Mouse (Mus musculus) CH12.LX (cell line): Measurements from ENCODE around the gene Caskin1. TPM values are rescaled to one million over a fixed set of nuclear protein-coding genes. Genes with fewer than 3 reads are reported as not detected.
A peak's percentile ranks its signal among the peaks of the same experiment; 100 is the strongest.

Experiments
- DNase-seq: peaks from one replicate; pipeline ENCODE4 v3.0.0-alpha.2; 2013; ENCODE audit errors: extremely low read depth
- H3K27ac ChIP-seq: 2 replicates; pipeline ENCODE4 v1.5.1; 2012; ENCODE audit warnings: low read depth, mild to moderate bottlenecking, control low read depth, moderate library complexity; ENCODE audit not compliant: insufficient read depth
- H3K27me3 ChIP-seq: replicated peaks from 2 replicates; pipeline ENCODE3; 2012; ENCODE audit warnings: inconsistent platforms
- H3K36me3 ChIP-seq, 2 experiments: replicated peaks in 1 of 2; 2 replicates each; pipeline versions ENCODE3 to v1.6.1; 2012; ENCODE audit warnings: inconsistent platforms in 1 of 2, low read length in 1 of 2, mild to moderate bottlenecking in 1 of 2, mixed read lengths in 1 of 2, moderate library complexity in 1 of 2; ENCODE audit not compliant: control insufficient read depth in 1 of 2, insufficient read depth in 1 of 2
- H3K4me1 ChIP-seq, 2 experiments: 2 replicates each; pipeline ENCODE4 v1.6.1; 2012; ENCODE audit warnings: inconsistent platforms in 1 of 2, moderate library complexity in 1 of 2; ENCODE audit not compliant: insufficient read depth in 2 of 2, control insufficient read depth in 1 of 2
- H3K4me2 ChIP-seq: 2 replicates; pipeline ENCODE4 v1.6.1; 2012; ENCODE audit warnings: low read depth, mild to moderate bottlenecking, control low read depth; ENCODE audit not compliant: poor library complexity, insufficient read depth, severe bottlenecking
- H3K4me3 ChIP-seq, 3 experiments: fragments of 150-350 bp in 1 of 3; sonication (generic) in 1 of 3; replicated peaks in 1 of 3; 2 replicates each; pipeline versions ENCODE3 to v1.5.1; 2011 to 2012; ENCODE audit warnings: low read depth in 2 of 3, low read length in 2 of 3, mild to moderate bottlenecking in 2 of 3, moderate library complexity in 2 of 3, control low read depth in 1 of 3, improper control_type of control experiment in 1 of 3, inconsistent platforms in 1 of 3, mixed read lengths in 1 of 3; ENCODE audit not compliant: poor library complexity in 1 of 3
- H3K79me2 ChIP-seq: replicated peaks from 2 replicates; pipeline ENCODE4 v1.6.1; 2012; ENCODE audit warnings: mild to moderate bottlenecking, moderate library complexity; ENCODE audit not compliant: control insufficient read depth, poor library complexity, insufficient read depth, severe bottlenecking; ENCODE audit errors: extremely low read depth
- H3K9ac ChIP-seq: 2 replicates; pipeline ENCODE4 v1.6.1; 2012; ENCODE audit warnings: low read depth, mild to moderate bottlenecking, control low read depth, moderate library complexity; ENCODE audit not compliant: insufficient read depth
- H3K9me3 ChIP-seq: replicated peaks from 2 replicates; pipeline ENCODE3; 2012; ENCODE audit warnings: low read length, inconsistent platforms, mixed read lengths
- CHD2 ChIP-seq: IDR thresholded peaks from 2 replicates; pipeline ENCODE4 v1.6.1; 2011; ENCODE audit warnings: low read length, improper control_type of control experiment
- ELF1 ChIP-seq: IDR thresholded peaks from 2 replicates; pipeline ENCODE4 v1.6.1; 2014; ENCODE audit warnings: low read depth, mild to moderate bottlenecking, inconsistent platforms, low read length, improper control_type of control experiment
- ETS1 ChIP-seq: conservative IDR thresholded peaks from 2 replicates; pipeline ENCODE4 v1.6.1; 2012; ENCODE audit warnings: low read depth, mild to moderate bottlenecking, inconsistent platforms, low read length, improper control_type of control experiment, moderate library complexity
- GABPA ChIP-seq: IDR thresholded peaks from 2 replicates; pipeline ENCODE4 v1.6.1; 2012; ENCODE audit warnings: low read depth, low read length, improper control_type of control experiment, inconsistent platforms; ENCODE audit not compliant: insufficient replicate concordance
- IRF4 ChIP-seq: IDR thresholded peaks from 2 replicates; pipeline ENCODE4 v1.6.1; 2014; ENCODE audit warnings: low read depth, mild to moderate bottlenecking, inconsistent platforms, low read length, improper control_type of control experiment
- JUN ChIP-seq: IDR thresholded peaks from 2 replicates; pipeline ENCODE4 v1.6.1; 2011; ENCODE audit warnings: low read depth, mild to moderate bottlenecking, low read length, improper control_type of control experiment, moderate library complexity; ENCODE audit not compliant: insufficient read depth
- JUND ChIP-seq: conservative IDR thresholded peaks from 2 replicates; pipeline ENCODE4 v1.6.1; 2011; ENCODE audit warnings: low read depth, low read length, improper control_type of control experiment
- KAT2A ChIP-seq: IDR thresholded peaks from 2 replicates; pipeline ENCODE4 v1.6.1; 2012; ENCODE audit warnings: low read length, improper control_type of control experiment, inconsistent platforms; ENCODE audit not compliant: insufficient replicate concordance
- MAFK ChIP-seq: IDR thresholded peaks from 2 replicates; pipeline ENCODE4 v1.6.1; 2011; ENCODE audit warnings: low read length, improper control_type of control experiment; ENCODE audit not compliant: insufficient replicate concordance
- MAX ChIP-seq: IDR thresholded peaks from 2 replicates; pipeline ENCODE4 v1.6.1; 2011; ENCODE audit warnings: low read length, improper control_type of control experiment
- MXI1 ChIP-seq: IDR thresholded peaks from 2 replicates; pipeline ENCODE4 v1.6.1; 2011; ENCODE audit warnings: mild to moderate bottlenecking, low read depth, low read length, improper control_type of control experiment
- MYC ChIP-seq: IDR thresholded peaks from 2 replicates; pipeline ENCODE4 v1.6.1; 2011; ENCODE audit warnings: low read depth, mild to moderate bottlenecking, improper control_type of control experiment, low read length
- POLR2AphosphoS2 ChIP-seq: IDR thresholded peaks from 2 replicates; pipeline ENCODE4 v1.6.1; 2011; ENCODE audit warnings: low read depth, low read length, improper control_type of control experiment
- SIN3A ChIP-seq: IDR thresholded peaks from 2 replicates; pipeline ENCODE4 v1.6.1; 2012; ENCODE audit warnings: low read length, improper control_type of control experiment, inconsistent platforms
- TBP ChIP-seq: conservative IDR thresholded peaks from 2 replicates; pipeline ENCODE4 v1.6.1; 2011; ENCODE audit warnings: low read depth, low read length, improper control_type of control experiment
- TCF12 ChIP-seq: IDR thresholded peaks from 2 replicates; pipeline ENCODE4 v1.6.1; 2014; ENCODE audit warnings: low read depth, mild to moderate bottlenecking, inconsistent platforms, low read length, improper control_type of control experiment
- UBTF ChIP-seq: IDR thresholded peaks from 2 replicates; pipeline ENCODE4 v1.6.1; 2012; ENCODE audit warnings: low read depth, mild to moderate bottlenecking, inconsistent platforms, low read length, improper control_type of control experiment, moderate library complexity
- USF2 ChIP-seq: conservative IDR thresholded peaks from 2 replicates; pipeline ENCODE4 v1.6.1; 2011; ENCODE audit warnings: low read depth, low read length, improper control_type of control experiment
- ZC3H11A ChIP-seq: IDR thresholded peaks from 2 replicates; pipeline ENCODE4 v1.6.1; 2012; ENCODE audit warnings: low read depth, mild to moderate bottlenecking, inconsistent platforms, low read length, improper control_type of control experiment
- ZMIZ1 ChIP-seq: IDR thresholded peaks from 2 replicates; pipeline ENCODE4 v1.6.1; 2012; ENCODE audit warnings: low read depth, mild to moderate bottlenecking, inconsistent platforms, low read length, improper control_type of control experiment
- dilution Hi-C: fragments of 300-500 bp; cut with MboI; formaldehyde crosslinking; loops from 2 replicates; pipeline ENCODE4 v1.14.3; 2020; ENCODE audit warnings: low sequenced_read_pairs; ENCODE audit not compliant: extremely low pct_unique_long_range_greater_than_20kb, extremely low pct_ligation_motif_present
- in situ Hi-C: fragments of 300-500 bp; cut with MboI; formaldehyde crosslinking; loops from 3 replicates; pipeline ENCODE4 v1.14.3; 2019; ENCODE audit warnings: low sequenced_read_pairs, low pct_ligation_motif_present, low pct_unique_long_range_greater_than_20kb, mixed read lengths
- polyA plus RNA-seq: library from polyadenylated mRNA; unstranded; fragments of >175 nt; gene quantifications from 2 replicates; pipeline ENCODE4 v1.2.1, GENCODE M21; 2012; ENCODE audit warnings: low read depth; ENCODE audit not compliant: insufficient read length
- total RNA-seq, 2 experiments: library from RNA; depleted of rRNA; stranded (reverse); fragments of 300-350 nt in 1 of 2; fragments of >200 nt in 1 of 2; gene quantifications; 2 replicates each; pipeline ENCODE4 v1.2.3; 2012 to 2014

Gene Caskin1
- total and polyA plus RNA-seq, 3 experiments = 0.08 to 0.71 TPM; not detected in 1

GRCm38 (mm10) chr17:24551050-24551444 is 62.6 kb downstream of the Caskin1 start:
- H3K4me3 ChIP-seq = peak overlapping the region; percentile 61 to 96 (median 94)
- no peaks in the 10 kb centered on the region for H3K9me3 ChIP-seq
- H3K27ac ChIP-seq = no peak overlapping the region
- in situ Hi-C loops (no loop called here), dilution Hi-C loops (no loop called here)
- H3K4me1 ChIP-seq = peaks cover 0 to 40% of the 10 kb centered on the region in 2 experiments; a peak in 2 of 4 replicates
- peak overlapping the region; percentile 35 for H3K4me2 ChIP-seq
- DNase-seq = no peak
- TF ChIP-seq MYC (no peak), ELF1 (no peak), GABPA (no peak), JUND (no peak), TBP (no peak), KAT2A (no peak), ZMIZ1 (no peak), JUN (no peak)
- H3K79me2 ChIP-seq = 0 out of 2 replicates have a peak, but pooled peaks cover 8% of the 10 kb centered on the region
- peak overlapping the region; percentile 95 for H3K9ac ChIP-seq
- H3K27me3 ChIP-seq = no peaks in the 10 kb centered on the region
- H3K36me3 ChIP-seq = peaks cover 0 to 8% of the 10 kb centered on the region in 2 experiments

DNA sequence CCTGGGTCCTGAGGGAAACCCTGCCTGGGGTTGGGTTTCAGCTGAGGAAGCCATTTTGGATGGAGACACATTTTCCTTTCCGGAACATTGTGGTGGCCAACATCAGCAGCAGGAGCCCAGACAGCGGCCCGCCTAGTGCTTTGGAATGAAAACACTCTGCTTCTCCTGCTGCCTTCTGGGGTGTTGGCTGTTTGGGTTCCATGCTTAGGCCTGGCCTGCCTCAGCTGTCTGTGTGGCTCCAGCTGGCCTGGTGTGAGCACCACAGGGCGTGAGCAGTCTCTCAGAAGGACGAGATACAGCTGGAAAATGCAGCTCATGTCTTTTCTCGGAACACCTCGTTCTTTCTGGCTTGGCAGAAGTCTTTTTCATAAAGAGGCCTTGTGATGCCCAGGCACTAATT is 68.7 kb downstream of the Caskin1 start:
- dilution Hi-C loops = no loop called here
- peaks cover 0 to 30% of the 10 kb centered on the region in 2 experiments; a peak in 2 of 4 replicates for H3K4me1 ChIP-seq
- peaks cover 0 to 17% of the 10 kb centered on the region in 2 experiments for H3K36me3 ChIP-seq
- in situ Hi-C loops = no loop called here
- 0 out of 2 replicates have a peak, but pooled peaks cover 5% of the 10 kb centered on the region for H3K79me2 ChIP-seq
- H3K4me2 ChIP-seq = no peak overlapping the region
- no peak for DNase-seq
- no peaks in the 10 kb centered on the region for H3K9me3 ChIP-seq
- no peak overlapping the region for H3K4me3 ChIP-seq
- no peaks in the 10 kb centered on the region for H3K27me3 ChIP-seq
- no peak overlapping the region for H3K27ac ChIP-seq
- TF ChIP-seq MXI1 (no peak), IRF4 (no peak), SIN3A (no peak), USF2 (no peak), POLR2AphosphoS2 (no peak), JUND (no peak), MAX (no peak), CHD2 (no peak), ELF1 (no peak), ZC3H11A (no peak), GABPA (no peak), TCF12 (no peak), UBTF (no peak), ZMIZ1 (no peak), ETS1 (no peak), MAFK (no peak)
- H3K9ac ChIP-seq = no peak overlapping the region

Other genes with a start within 250 kb of the Caskin1 start
Only the 20 nearest of the 27 such genes appear.
- not detected in 2 replicates for gene Abca17, start 137.5 kb upstream of the Caskin1 start, total RNA-seq (2012; rRNA removed)
- gene Abca17, start 137.5 kb upstream of the Caskin1 start, total RNA-seq (2014; rRNA removed) = 0.35 TPM in 1 of 2 replicates, not detected in the other
- not detected in 2 replicates for gene Abca17, start 137.5 kb upstream of the Caskin1 start, polyA plus RNA-seq
- 5.7 and 8.4 TPM in 2 replicates for gene Abca3, start 136.7 kb upstream of the Caskin1 start, total RNA-seq (2012; rRNA removed)
- 3.9 and 4.0 TPM in 2 replicates for gene Abca3, start 136.7 kb upstream of the Caskin1 start, total RNA-seq (2014; rRNA removed)
- gene Abca3, start 136.7 kb upstream of the Caskin1 start, polyA plus RNA-seq = 8.7 and 9.1 TPM in 2 replicates
- 160 and 186 TPM in 2 replicates for gene Rnps1, start 74.0 kb upstream of the Caskin1 start, total RNA-seq (2012; rRNA removed)
- 288 and 302 TPM in 2 replicates for gene Rnps1, start 74.0 kb upstream of the Caskin1 start, total RNA-seq (2014; rRNA removed)
- gene Rnps1, start 74.0 kb upstream of the Caskin1 start, polyA plus RNA-seq = 252 and 255 TPM in 2 replicates
- 97.4 and 122 TPM in 2 replicates for gene Eci1, start 62.0 kb upstream of the Caskin1 start, total RNA-seq (2012; rRNA removed)
- gene Eci1, start 62.0 kb upstream of the Caskin1 start, total RNA-seq (2014; rRNA removed) = 94.7 and 100 TPM in 2 replicates
- gene Eci1, start 62.0 kb upstream of the Caskin1 start, polyA plus RNA-seq = 70.1 and 74.1 TPM in 2 replicates
- 1.5 and 1.6 TPM in 2 replicates for gene Dnase1l2, start 45.5 kb upstream of the Caskin1 start, total RNA-seq (2012; rRNA removed)
- 0.82 TPM in 2 replicates for gene Dnase1l2, start 45.5 kb upstream of the Caskin1 start, total RNA-seq (2014; rRNA removed)
- 1.1 and 1.3 TPM in 2 replicates for gene Dnase1l2, start 45.5 kb upstream of the Caskin1 start, polyA plus RNA-seq
- 21.5 and 22.7 TPM in 2 replicates for gene E4f1, start 18.3 kb upstream of the Caskin1 start, total RNA-seq (2012; rRNA removed)
- gene E4f1, start 18.3 kb upstream of the Caskin1 start, total RNA-seq (2014; rRNA removed) = 10.0 and 10.2 TPM in 2 replicates
- gene E4f1, start 18.3 kb upstream of the Caskin1 start, polyA plus RNA-seq = 16.2 and 17.4 TPM in 2 replicates
- gene Pgp, start 18.2 kb upstream of the Caskin1 start, total RNA-seq (2012; rRNA removed) = 14.2 and 17.3 TPM in 2 replicates
- 31.1 and 41.8 TPM in 2 replicates for gene Pgp, start 18.2 kb upstream of the Caskin1 start, total RNA-seq (2014; rRNA removed)
- 41.1 and 41.6 TPM in 2 replicates for gene Pgp, start 18.2 kb upstream of the Caskin1 start, polyA plus RNA-seq
- 0.98 and 1.1 TPM in 2 replicates for gene Bricd5, start 14.7 kb upstream of the Caskin1 start, total RNA-seq (2012; rRNA removed)
- not detected in 2 replicates for gene Bricd5, start 14.7 kb upstream of the Caskin1 start, total RNA-seq (2014; rRNA removed)
- gene Bricd5, start 14.7 kb upstream of the Caskin1 start, polyA plus RNA-seq = 0.61 TPM in 1 of 2 replicates, not detected in the other
- 10.0 and 13.6 TPM in 2 replicates for gene Mlst8, start 9.5 kb upstream of the Caskin1 start, total RNA-seq (2012; rRNA removed)
- 10.9 and 14.0 TPM in 2 replicates for gene Mlst8, start 9.5 kb upstream of the Caskin1 start, total RNA-seq (2014; rRNA removed)
- 21.8 and 24.7 TPM in 2 replicates for gene Mlst8, start 9.5 kb upstream of the Caskin1 start, polyA plus RNA-seq
- gene Traf7, start 39.3 kb downstream of the Caskin1 start, total RNA-seq (2012; rRNA removed) = 122 and 127 TPM in 2 replicates
- 109 and 114 TPM in 2 replicates for gene Traf7, start 39.3 kb downstream of the Caskin1 start, total RNA-seq (2014; rRNA removed)
- 167 and 176 TPM in 2 replicates for gene Traf7, start 39.3 kb downstream of the Caskin1 start, polyA plus RNA-seq
- gene Rab26, start 45.6 kb downstream of the Caskin1 start, total RNA-seq (2012; rRNA removed) = 1.3 and 2.2 TPM in 2 replicates
- gene Rab26, start 45.6 kb downstream of the Caskin1 start, total RNA-seq (2014; rRNA removed) = 0.36 TPM in 1 of 2 replicates, not detected in the other
- 0.40 and 0.74 TPM in 2 replicates for gene Rab26, start 45.6 kb downstream of the Caskin1 start, polyA plus RNA-seq
- gene Pkd1, start 61.2 kb downstream of the Caskin1 start, total RNA-seq (2012; rRNA removed) = 11.1 and 13.4 TPM in 2 replicates
- gene Pkd1, start 61.2 kb downstream of the Caskin1 start, total RNA-seq (2014; rRNA removed) = 2.7 and 2.8 TPM in 2 replicates
- gene Pkd1, start 61.2 kb downstream of the Caskin1 start, polyA plus RNA-seq = 7.5 and 8.3 TPM in 2 replicates
- 35.2 and 35.4 TPM in 2 replicates for gene Tsc2, start 144.0 kb downstream of the Caskin1 start, total RNA-seq (2012; rRNA removed)
- 7.8 and 9.1 TPM in 2 replicates for gene Tsc2, start 144.0 kb downstream of the Caskin1 start, total RNA-seq (2014; rRNA removed)
- gene Tsc2, start 144.0 kb downstream of the Caskin1 start, polyA plus RNA-seq = 54.4 and 69.8 TPM in 2 replicates
- gene Nthl1, start 144.1 kb downstream of the Caskin1 start, total RNA-seq (2012; rRNA removed) = 21.9 and 24.0 TPM in 2 replicates
- 20.1 TPM in 2 replicates for gene Nthl1, start 144.1 kb downstream of the Caskin1 start, total RNA-seq (2014; rRNA removed)
- gene Nthl1, start 144.1 kb downstream of the Caskin1 start, polyA plus RNA-seq = 20.4 and 25.7 TPM in 2 replicates
- gene Slc9a3r2, start 161.7 kb downstream of the Caskin1 start, total RNA-seq (2012; rRNA removed) = 4.4 and 5.5 TPM in 2 replicates
- 1.8 and 2.1 TPM in 2 replicates for gene Slc9a3r2, start 161.7 kb downstream of the Caskin1 start, total RNA-seq (2014; rRNA removed)
- 4.8 and 5.1 TPM in 2 replicates for gene Slc9a3r2, start 161.7 kb downstream of the Caskin1 start, polyA plus RNA-seq
- gene Npw, start 169.9 kb downstream of the Caskin1 start, total RNA-seq (2012; rRNA removed) = not detected in 2 replicates
- not detected in 2 replicates for gene Npw, start 169.9 kb downstream of the Caskin1 start, total RNA-seq (2014; rRNA removed)
- not detected in 2 replicates for gene Npw, start 169.9 kb downstream of the Caskin1 start, polyA plus RNA-seq
- gene Zfp598, start 181.1 kb downstream of the Caskin1 start, total RNA-seq (2012; rRNA removed) = 27.9 and 31.8 TPM in 2 replicates
- gene Zfp598, start 181.1 kb downstream of the Caskin1 start, total RNA-seq (2014; rRNA removed) = 22.1 and 23.4 TPM in 2 replicates
- 43.5 and 54.0 TPM in 2 replicates for gene Zfp598, start 181.1 kb downstream of the Caskin1 start, polyA plus RNA-seq
- gene Syngr3, start 201.4 kb downstream of the Caskin1 start, total RNA-seq (2012; rRNA removed) = 2.2 and 3.9 TPM in 2 replicates
- 0.23 and 0.32 TPM in 2 replicates for gene Syngr3, start 201.4 kb downstream of the Caskin1 start, total RNA-seq (2014; rRNA removed)
- 0.33 and 0.35 TPM in 2 replicates for gene Syngr3, start 201.4 kb downstream of the Caskin1 start, polyA plus RNA-seq
- 102 and 105 TPM in 2 replicates for gene Gfer, start 207.6 kb downstream of the Caskin1 start, total RNA-seq (2012; rRNA removed)
- gene Gfer, start 207.6 kb downstream of the Caskin1 start, total RNA-seq (2014; rRNA removed) = 67.6 and 69.1 TPM in 2 replicates
- 94.8 and 100.0 TPM in 2 replicates for gene Gfer, start 207.6 kb downstream of the Caskin1 start, polyA plus RNA-seq
- 0.80 and 0.89 TPM in 2 replicates for gene Noxo1, start 207.6 kb downstream of the Caskin1 start, total RNA-seq (2012; rRNA removed)
- gene Noxo1, start 207.6 kb downstream of the Caskin1 start, total RNA-seq (2014; rRNA removed) = 0.47 and 0.54 TPM in 2 replicates
- 0.95 and 2.5 TPM in 2 replicates for gene Noxo1, start 207.6 kb downstream of the Caskin1 start, polyA plus RNA-seq